Mouse (Mus musculus): ENCODE data around the gene Abcg2.
"Not testable (repeated sequence)": the region's sequence is repeated elsewhere in the genome, so short reads cannot be mapped to it uniquely, and the experiment has no call there.

Gene Abcg2

DNA sequence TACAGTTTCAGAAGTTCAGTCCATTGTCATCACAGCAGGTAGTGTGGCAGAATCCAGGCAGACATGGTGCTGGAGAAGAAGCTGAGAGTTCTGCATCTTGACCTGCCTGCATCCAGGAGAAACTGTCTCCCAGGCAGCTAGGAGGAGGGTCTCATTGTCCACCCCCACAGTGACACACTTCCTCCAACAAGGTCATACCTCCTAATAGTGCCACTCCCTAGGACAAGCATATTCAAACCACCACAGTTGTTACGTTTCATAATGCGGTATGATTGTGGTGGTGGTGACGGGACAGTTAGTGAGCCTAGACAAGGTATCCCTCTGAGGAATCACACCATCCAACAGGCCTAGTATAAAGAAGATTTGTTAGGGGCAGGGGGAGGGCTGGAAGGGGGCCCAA, at the start of gene Abcg2:
Abcg2 (plus strand) TSS at position 301 of the 400 bp plus-strand sequence.
- not testable (repeated sequence) for DNase-seq

DNA sequence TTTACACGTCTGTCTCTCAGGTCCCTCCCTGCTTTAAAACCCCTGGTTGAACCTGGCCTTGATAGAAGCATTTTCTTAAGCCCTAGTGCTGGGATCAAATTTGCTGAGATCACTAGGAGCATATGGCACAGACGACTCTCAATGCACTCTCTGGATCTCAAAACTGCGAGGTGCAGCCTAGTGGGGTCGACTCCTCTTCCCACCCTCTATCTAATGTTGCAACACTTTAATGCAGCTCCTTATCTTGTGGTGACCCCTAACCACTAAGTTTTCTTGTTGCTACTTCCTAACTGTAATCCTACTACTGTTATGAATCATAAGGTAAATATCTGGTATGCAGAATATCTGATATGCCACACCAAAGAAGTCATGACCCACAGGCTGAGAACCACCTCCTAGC, 44.1 kb upstream of the Abcg2 start:
- DNase-seq = not testable (repeated sequence)

DNA sequence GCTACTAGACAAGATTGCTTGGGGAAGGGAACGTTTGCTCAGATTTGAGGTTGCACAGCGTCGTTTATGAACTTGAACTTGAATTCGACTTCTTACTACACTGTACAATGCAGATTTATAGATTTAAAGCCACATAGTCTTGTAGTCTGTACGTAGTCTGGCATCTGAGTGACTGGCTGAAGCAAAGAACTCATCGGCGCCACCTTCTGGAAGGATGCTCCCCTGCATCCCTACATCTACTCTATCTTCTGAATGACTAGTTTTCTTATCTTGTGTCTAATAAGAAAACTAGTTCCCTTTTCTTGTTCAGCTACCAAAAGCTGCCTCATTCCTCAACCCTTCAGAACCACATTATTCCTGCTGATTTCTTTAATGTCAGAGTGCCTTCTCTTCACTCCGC, 41.5 kb upstream of the Abcg2 start:
- not testable (repeated sequence) for DNase-seq

DNA sequence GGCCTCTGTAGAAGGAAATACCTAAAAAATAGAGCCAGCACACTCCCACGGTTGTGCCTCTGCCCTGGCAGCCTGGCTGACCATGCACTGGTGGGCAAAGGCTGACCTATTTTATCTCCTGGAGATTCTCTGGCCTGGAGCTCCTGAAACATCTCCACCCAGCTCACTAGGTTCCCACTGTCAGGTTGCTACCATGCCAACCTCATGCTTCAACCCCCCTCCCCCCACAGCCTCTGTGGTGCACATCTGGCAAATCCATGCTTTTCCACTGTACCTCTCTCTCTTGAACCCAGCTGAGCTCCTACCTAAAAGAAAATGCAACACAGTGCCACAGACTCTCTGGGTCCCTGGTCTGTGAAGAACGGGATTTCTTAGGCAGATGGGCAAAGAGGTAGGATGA, 39.4 kb upstream of the Abcg2 start:
- DNase-seq = not testable (repeated sequence)

- not testable (repeated sequence) for DNase-seq
Observed at GRCm38 (mm10) chr6:58546050-58546449, 38.3 kb upstream of the Abcg2 start.

GRCm38 (mm10) chr6:58546816-58547215, 37.5 kb upstream of the Abcg2 start:
- DNase-seq = peak; percentile 48

- DNase-seq = not testable (repeated sequence)
Observed at GRCm38 (mm10) chr6:58553812-58554211, 30.5 kb upstream of the Abcg2 start.

GRCm38 (mm10) chr6:58593987-58594844, 9.9 kb downstream of the Abcg2 start:
- DNase-seq = not testable (repeated sequence)

DNA sequence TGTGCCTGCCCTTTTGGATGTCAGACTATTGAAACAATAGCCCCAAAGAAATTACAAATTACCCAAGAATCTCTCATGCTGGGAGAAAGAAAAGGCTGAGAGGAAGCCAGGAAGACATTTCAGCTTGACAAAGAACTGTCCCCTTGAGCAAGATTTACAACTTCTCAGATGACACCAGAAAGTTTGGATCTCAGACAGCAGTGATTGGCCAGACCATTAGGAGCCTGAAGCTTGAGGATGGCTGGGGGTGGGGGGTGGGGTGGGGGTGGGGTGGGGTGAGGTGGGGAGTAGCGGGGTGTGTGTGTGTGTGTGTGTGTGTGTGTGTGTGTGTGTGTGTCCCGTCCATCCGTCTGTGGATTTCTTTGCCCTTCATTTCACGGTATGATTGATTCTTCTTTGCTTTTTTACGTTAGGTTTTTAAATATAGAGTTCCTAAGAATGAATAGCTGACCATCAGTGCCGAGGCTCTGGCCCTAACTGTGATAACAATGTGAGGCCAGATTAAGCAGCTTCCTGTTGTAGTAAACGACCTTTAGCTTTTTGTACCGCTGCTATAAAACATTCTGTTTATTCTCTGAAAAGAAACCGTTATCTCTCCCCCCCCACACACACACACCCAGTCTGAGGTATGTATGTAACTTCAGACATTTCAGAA, 11.4 kb downstream of the Abcg2 start:
- DNase-seq = not testable (repeated sequence)

DNA sequence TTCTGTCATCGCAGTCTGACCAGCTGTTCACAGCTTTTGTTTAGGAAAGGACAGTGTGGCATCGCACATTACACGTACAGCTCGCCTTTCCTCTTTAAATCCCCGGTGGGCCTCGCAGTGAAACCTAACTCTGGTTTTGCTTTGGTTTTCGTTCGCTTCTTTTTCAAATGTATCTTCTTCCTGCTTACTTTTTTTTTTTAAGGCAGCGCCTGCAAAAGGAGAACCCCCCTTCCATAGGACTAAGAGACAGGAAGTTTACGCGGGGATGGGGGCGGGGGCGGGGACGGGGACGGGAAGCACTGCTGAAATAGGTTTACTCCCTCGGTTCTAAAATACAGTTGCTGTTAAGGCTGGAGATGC, 12.0 kb downstream of the Abcg2 start:
- no peak for DNase-seq

- DNase-seq = not testable (repeated sequence)
Observed at GRCm38 (mm10) chr6:58602119-58602518, 17.8 kb downstream of the Abcg2 start.

DNA sequence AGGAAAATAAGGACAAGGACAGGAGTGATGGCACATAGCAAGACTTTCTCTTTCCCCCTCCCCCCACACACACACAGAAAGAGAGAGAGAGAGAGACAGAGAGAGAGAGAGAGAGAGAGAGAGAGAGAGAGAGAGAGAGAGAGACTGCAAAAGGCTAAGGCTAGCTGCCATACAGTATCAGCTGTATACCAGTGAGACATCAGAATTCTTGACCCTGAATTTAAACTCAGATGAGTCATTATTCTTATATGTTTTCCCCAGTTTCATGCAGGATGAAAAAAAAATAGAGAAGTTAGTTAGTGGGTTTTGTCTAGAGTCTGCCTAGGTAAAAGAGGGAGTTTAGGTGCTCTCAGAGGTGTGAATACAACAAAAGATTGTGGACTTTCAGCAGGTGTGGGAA, 18.7 kb downstream of the Abcg2 start:
- DNase-seq = not testable (repeated sequence)

DNA sequence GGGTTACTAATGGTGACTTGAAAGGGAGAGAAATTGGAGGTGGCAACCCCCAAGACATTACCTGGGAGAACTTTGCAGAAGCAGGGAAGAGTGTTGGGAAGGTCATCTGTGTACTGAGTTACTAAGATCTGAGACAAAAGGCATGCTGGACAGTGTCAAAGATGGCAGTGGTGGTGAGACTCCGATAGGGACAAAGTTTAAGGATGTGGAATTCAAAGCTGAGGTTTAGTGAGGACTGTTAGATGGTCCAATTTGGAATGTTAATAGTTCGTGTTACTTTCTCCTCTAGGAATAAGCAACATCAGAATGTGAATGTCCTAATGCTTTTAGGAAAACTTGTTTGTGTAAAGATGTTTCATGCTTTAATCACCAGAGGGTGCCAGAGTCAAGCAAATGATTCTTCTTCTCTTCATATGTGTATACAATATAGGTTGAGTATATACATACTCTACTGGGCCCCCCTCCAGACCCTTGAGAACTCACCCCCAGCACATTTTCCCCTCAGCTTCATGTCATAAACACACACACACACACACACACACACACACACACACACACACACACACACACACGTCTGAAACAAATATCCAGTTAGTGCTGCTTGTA, 19.3 kb downstream of the Abcg2 start:
- peak; percentile 35 for DNase-seq

- DNase-seq = no peak
Observed at GRCm38 (mm10) chr6:58606642-58607041, 22.3 kb downstream of the Abcg2 start.

DNA sequence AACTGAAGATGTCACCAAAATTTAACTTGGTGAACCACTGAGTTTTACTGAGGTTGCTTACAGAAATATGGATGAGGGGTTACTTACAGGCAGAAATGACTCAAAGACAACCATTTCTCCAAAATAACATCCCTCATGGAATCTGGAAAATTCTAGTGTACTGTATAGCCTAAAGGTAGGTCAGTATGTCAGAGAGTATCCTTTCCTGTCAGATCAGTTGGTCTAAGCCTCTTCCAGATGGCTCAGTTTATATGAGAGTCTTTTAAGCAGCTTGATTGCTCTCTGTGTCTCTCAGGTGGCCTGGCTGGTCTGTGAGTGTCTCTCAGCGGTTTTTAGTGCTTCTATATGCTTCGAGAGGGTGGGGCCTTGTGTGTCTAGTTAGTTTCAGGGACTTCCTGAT, 24.1 kb downstream of the Abcg2 start:
- DNase-seq = no peak

- no peak for DNase-seq
Observed at GRCm38 (mm10) chr6:58609919-58610759, 25.8 kb downstream of the Abcg2 start.

GRCm38 (mm10) chr6:58610760-58611654, 26.7 kb downstream of the Abcg2 start:
- no peak for DNase-seq

DNA sequence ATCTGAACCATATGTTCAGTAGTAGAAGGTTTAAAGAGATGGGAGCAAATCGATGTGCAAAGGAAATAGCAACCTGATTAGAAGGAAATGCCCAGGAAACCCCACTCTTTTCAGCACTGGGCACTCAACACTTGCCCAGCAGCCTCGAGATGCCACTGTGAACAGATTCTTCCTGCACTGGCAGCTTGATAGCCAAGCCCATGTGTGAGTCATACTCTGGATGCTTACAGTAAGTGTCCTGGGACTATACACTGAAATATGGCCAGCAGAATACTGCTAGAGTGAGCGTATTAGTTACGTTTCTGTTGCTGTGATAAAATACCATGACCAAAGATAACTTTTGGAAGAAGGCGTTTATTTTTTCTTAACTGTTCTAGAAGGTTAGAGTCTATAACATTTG, 39.8 kb downstream of the Abcg2 start:
- DNase-seq = no peak

- DNase-seq = no peak
Observed at GRCm38 (mm10) chr6:58629238-58629637, 44.9 kb downstream of the Abcg2 start.

- DNase-seq = no peak
Observed at GRCm38 (mm10) chr6:58632419-58632818, 48.1 kb downstream of the Abcg2 start.

GRCm38 (mm10) chr6:58633731-58634130, 49.4 kb downstream of the Abcg2 start:
- no peak for DNase-seq

DNA sequence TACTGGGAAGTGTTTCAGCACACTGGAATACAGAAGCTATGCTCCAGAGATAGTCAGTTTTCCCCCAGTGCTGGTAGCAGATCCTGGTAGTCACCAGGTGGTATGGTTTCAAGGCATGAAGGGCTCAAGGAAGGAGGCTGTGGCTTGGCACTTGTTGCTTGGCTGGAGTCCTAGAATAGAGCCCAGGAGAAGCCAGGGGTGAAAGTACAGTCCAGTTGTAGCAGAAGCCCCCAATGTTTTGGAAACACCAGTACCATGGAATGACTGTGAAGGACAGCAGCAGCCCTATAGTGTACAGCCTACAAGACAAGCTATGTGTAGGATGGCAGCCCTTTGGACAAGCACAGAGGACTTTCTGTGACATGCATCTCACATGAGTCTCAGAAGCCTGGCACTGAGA, 54.2 kb downstream of the Abcg2 start:
- no peak for DNase-seq

Data from cerebellum, adult 9-10 months (tissue).